Mouse (Mus musculus) G1E (cell line): Measurements from ENCODE around the gene Fbxl18. TPM values are rescaled to one million over a fixed set of nuclear protein-coding genes. Genes with fewer than 3 reads are reported as not detected.
A peak's percentile ranks its signal among the peaks of the same experiment; 100 is the strongest.

Source experiments
- ATAC-seq: 2 replicates; pipeline ENCODE4 v1.8.0; 2016; ENCODE audit warnings: mild to moderate bottlenecking; ENCODE audit not compliant: insufficient number of reproducible peaks, poor library complexity, low FRiP score, severe bottlenecking; ENCODE audit errors: extremely low read depth
- DNase-seq: peaks from one replicate; pipeline ENCODE4 v3.0.0; 2012; ENCODE audit warnings: low spot score
- H3K27me3 ChIP-seq: 2 replicates; pipeline ENCODE4 v1.6.1; 2012; ENCODE audit warnings: mild to moderate bottlenecking, low read length, inconsistent platforms; ENCODE audit not compliant: insufficient read depth
- H3K36me3 ChIP-seq: replicated peaks from 2 replicates; pipeline ENCODE3; 2012; ENCODE audit warnings: mild to moderate bottlenecking, inconsistent platforms
- H3K4me1 ChIP-seq: 2 replicates; pipeline ENCODE4 v1.6.1; 2012; ENCODE audit warnings: low read depth, low read length, inconsistent platforms, mixed read lengths; ENCODE audit not compliant: insufficient read depth
- H3K4me3 ChIP-seq: 2 replicates; pipeline ENCODE4 v1.5.1; 2012; ENCODE audit warnings: low read depth, mild to moderate bottlenecking, inconsistent platforms, low read length, moderate library complexity, mixed read lengths
- H3K9me3 ChIP-seq: replicated peaks from 2 replicates; pipeline ENCODE4 v1.6.1; 2012; ENCODE audit warnings: inconsistent platforms
- CTCF ChIP-seq: IDR thresholded peaks from 2 replicates; pipeline ENCODE4 v1.5.1; 2012; ENCODE audit warnings: low read depth, low read length, inconsistent platforms, mixed read lengths
- GATA1 ChIP-seq: IDR thresholded peaks from 2 replicates; pipeline ENCODE4 v1.6.1; 2012; ENCODE audit warnings: borderline replicate concordance, low read length, inconsistent platforms, mixed read lengths
- GATA2 ChIP-seq: IDR thresholded peaks from 2 replicates; pipeline ENCODE4 v1.6.1; 2012; ENCODE audit warnings: low read depth, low read length, inconsistent platforms, borderline replicate concordance
- POLR2AphosphoS5 ChIP-seq: IDR thresholded peaks from 2 replicates; pipeline ENCODE4 v1.6.1; 2012; ENCODE audit warnings: low read depth, low read length, inconsistent platforms; ENCODE audit not compliant: insufficient replicate concordance
- TAL1 ChIP-seq: conservative IDR thresholded peaks from 2 replicates; pipeline ENCODE4 v1.6.1; 2012; ENCODE audit warnings: low read depth, low read length, inconsistent platforms, mixed read lengths
- polyA plus RNA-seq: library from polyadenylated mRNA; stranded (reverse); fragments of >175 nt; gene quantifications from 2 replicates; pipeline ENCODE4 v1.2.3, GENCODE M21; 2012
- total RNA-seq, 2 experiments: library from RNA; stranded (forward) in 1 of 2; stranded (reverse) in 1 of 2; fragments of 200-1000 nt in 1 of 2; fragments of >200 nt in 1 of 2; fragmentation: Nextera tagmentation in 1 of 2; gene quantifications; 2 replicates each; pipeline ENCODE4 v1.2.3; 2014 to 2017

Gene Fbxl18
- total and polyA plus RNA-seq, 3 experiments, result 5.5 to 21.3 (median 10.8) TPM

DNA sequence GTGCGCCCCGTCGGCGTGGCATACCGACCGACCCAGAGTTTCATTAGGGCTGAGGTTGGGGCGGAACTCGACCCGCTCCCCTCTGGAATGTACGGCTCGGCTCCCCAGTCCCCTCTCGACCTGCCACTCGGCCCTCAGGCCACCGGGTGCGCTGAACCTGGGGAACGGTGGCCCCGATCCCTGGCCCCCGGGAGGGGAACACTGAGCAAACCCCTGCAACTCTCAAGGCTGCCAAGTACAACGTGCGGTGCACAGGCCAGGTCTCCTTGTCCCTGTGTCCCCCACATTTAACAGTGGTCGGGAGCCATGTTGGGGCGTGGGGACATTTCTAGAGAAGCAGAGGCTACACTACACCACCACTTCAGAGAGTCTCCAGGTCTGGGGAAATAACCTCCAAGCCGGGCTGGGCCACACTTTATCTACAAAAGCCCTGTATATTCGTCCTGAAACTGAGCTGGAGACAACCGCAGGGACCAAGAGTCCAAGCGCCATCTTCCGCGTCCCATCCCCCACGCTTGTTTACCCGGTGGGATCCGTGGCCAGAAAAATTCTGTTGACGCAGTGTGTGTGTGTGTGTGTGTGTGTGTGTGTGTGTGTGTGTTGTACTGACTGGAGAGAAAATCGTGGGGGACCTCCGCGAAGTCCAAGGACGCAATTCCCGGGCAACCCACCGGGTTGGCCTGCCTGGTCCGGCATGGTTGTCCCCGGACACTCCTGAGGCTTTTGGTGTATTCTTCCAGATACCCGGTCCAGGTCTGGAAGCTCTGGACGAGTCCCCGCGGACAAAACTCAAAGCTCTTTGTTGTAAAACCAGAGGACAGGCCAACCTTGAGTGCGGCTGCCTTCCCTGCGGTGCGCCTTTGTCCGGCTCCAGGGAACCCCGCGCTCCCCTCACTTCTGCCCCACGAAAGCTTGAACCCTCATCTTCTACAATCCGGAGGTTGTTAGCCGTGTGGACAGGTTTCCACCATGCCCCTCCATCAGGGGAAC, 74.7 kb downstream of the Fbxl18 start:
- Histone ChIP-seq H3K4me3 (peak overlapping the region; percentile 73), H3K36me3 (no peaks in the 10 kb centered on the region), H3K4me1 (peaks cover 60% of the 10 kb centered on the region), H3K9me3 (peaks cover 11% of the 10 kb centered on the region), H3K27me3 (peaks cover 74% of the 10 kb centered on the region)
- DNase-seq (peak; percentile 47), ATAC-seq (no peak)
- TF ChIP-seq POLR2AphosphoS5 (no peak), TAL1 (no peak), GATA2 (no peak), CTCF (no peak)

GRCm38 (mm10) chr5:142819385-142820275, 75.6 kb downstream of the Fbxl18 start:
- Histone ChIP-seq H3K36me3 (no peaks in the 10 kb centered on the region), H3K4me1 (peaks cover 62% of the 10 kb centered on the region), H3K4me3 (peak overlapping the region; percentile 73), H3K27me3 (peaks cover 82% of the 10 kb centered on the region), H3K9me3 (peaks cover 21% of the 10 kb centered on the region)
- TF ChIP-seq GATA1, result no peak
- TF ChIP-seq CTCF, result no peak
- TF ChIP-seq GATA2, result no peak
- TF ChIP-seq TAL1, result no peak
- no peak for TF ChIP-seq POLR2AphosphoS5
- ATAC-seq, result no peak
- peak; percentile 33 for DNase-seq

DNA sequence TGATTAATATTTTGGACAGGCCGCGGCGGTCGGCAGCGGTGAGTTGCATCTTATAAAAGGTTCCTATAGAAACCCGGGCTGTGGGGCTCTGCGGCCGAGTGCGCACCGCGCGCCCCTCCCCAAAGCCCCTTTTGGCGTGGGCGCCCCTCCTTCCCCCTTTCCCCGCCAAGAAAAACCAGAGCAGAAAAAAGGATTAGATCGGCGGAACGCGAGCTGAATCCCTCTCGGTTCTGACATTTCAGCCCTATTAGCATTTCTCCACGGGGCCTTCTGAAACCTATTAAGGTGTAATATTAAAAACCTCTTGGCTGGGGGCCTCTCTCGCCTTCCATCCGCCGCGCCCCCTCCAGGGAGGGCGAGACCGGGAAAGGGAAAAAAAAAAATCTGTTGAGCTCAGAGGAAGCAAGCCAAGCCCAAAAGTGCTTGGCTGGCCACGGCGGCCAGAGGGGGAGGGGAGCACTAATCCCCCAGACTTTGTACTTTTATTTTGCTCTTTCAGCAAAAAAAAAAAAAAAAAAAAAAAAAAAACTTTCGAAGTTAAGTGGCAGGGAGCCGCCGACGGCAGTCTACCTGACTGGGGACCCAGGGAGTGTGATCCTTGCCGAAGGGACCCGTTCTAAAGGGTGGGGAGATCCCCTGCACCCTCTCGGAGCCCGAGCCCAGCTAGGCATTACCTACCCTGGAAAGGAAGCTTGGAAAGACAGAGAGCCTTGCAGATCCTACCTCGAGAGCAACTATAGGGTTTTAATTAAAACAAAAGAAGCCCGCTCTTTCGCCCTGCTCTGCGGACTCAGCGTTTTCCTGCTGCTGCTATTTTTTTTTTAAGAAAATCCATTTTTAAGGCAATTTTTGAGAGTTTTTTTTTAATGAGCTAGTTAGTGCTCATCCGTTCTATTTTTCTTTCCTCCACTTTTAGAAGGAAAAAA, 76.5 kb downstream of the Fbxl18 start:
- DNase-seq (no peak), ATAC-seq (no peak)
- no peak for TF ChIP-seq TAL1
- no peak for TF ChIP-seq GATA2
- TF ChIP-seq POLR2AphosphoS5, result no peak
- TF ChIP-seq GATA1, result no peak
- no peak for TF ChIP-seq CTCF
- peak overlapping the region; percentile 73 for H3K4me3 ChIP-seq
- H3K9me3 ChIP-seq, result peaks cover 26% of the 10 kb centered on the region
- peaks cover 57% of the 10 kb centered on the region for H3K4me1 ChIP-seq
- no peaks in the 10 kb centered on the region for H3K36me3 ChIP-seq
- H3K27me3 ChIP-seq, result peaks cover 86% of the 10 kb centered on the region

- DNase-seq (peak; percentile 89), ATAC-seq (peak; percentile 65)
- Histone ChIP-seq H3K27me3 (peaks cover 86% of the 10 kb centered on the region), H3K9me3 (peaks cover 26% of the 10 kb centered on the region), H3K36me3 (peaks cover 4% of the 10 kb centered on the region), H3K4me3 (peak within 1 kb of the TSS; percentile 73), H3K4me1 (peaks cover 57% of the 10 kb centered on the region)
- TF ChIP-seq CTCF (no peak), POLR2AphosphoS5 (no peak), GATA2 (no peak), TAL1 (no peak), GATA1 (no peak)
Observed at GRCm38 (mm10) chr5:142817524-142818434, 77.4 kb downstream of the Fbxl18 start, which contains the start of gene Tnrc18. Gene Tnrc18 (minus strand): TSS chr5:142817662.

Other genes starting within 250 kb of the Fbxl18 start
- gene Slc29a4, start 202.9 kb downstream of the Fbxl18 start, total RNA-seq (2014; fragmentation: Nextera tagmentation), result not detected in 2 replicates
- 0.05 TPM in 1 of 2 replicates, not detected in the other for gene Slc29a4, start 202.9 kb downstream of the Fbxl18 start, total RNA-seq (2017)
- not detected in 2 replicates for gene Slc29a4, start 202.9 kb downstream of the Fbxl18 start, polyA plus RNA-seq
- 30.2 and 36.3 TPM in 2 replicates for gene Tnrc18, start 77.8 kb downstream of the Fbxl18 start, total RNA-seq (2014; fragmentation: Nextera tagmentation)
- 4.6 and 5.4 TPM in 2 replicates for gene Tnrc18, start 77.8 kb downstream of the Fbxl18 start, total RNA-seq (2017)
- 81.6 and 90.7 TPM in 2 replicates for gene Tnrc18, start 77.8 kb downstream of the Fbxl18 start, polyA plus RNA-seq
- 5,110 and 5,465 TPM in 2 replicates for gene Actb, start 11.3 kb upstream of the Fbxl18 start, total RNA-seq (2014; fragmentation: Nextera tagmentation)
- 4,783 and 4,919 TPM in 2 replicates for gene Actb, start 11.3 kb upstream of the Fbxl18 start, total RNA-seq (2017)
- gene Actb, start 11.3 kb upstream of the Fbxl18 start, polyA plus RNA-seq, result 1,879 and 3,214 TPM in 2 replicates
- not detected in 2 replicates for gene Fscn1, start 64.9 kb upstream of the Fbxl18 start, total RNA-seq (2014; fragmentation: Nextera tagmentation)
- gene Fscn1, start 64.9 kb upstream of the Fbxl18 start, total RNA-seq (2017), result 0.99 TPM in 1 of 2 replicates, not detected in the other
- 0.06 TPM in 1 of 2 replicates, not detected in the other for gene Fscn1, start 64.9 kb upstream of the Fbxl18 start, polyA plus RNA-seq
- 87.4 and 89.5 TPM in 2 replicates for gene Rnf216, start 217.6 kb upstream of the Fbxl18 start, total RNA-seq (2014; fragmentation: Nextera tagmentation)
- gene Rnf216, start 217.6 kb upstream of the Fbxl18 start, total RNA-seq (2017), result 41.9 and 54.9 TPM in 2 replicates
- 35.3 and 35.5 TPM in 2 replicates for gene Rnf216, start 217.6 kb upstream of the Fbxl18 start, polyA plus RNA-seq